Mouse (Mus musculus): ENCODE measurements around the gene Adgre1. TPM values are rescaled to one million over a fixed set of nuclear protein-coding genes. Genes with fewer than 3 reads are reported as not detected.
"Not testable (repeated sequence)": the region's sequence is repeated elsewhere in the genome, so short reads cannot be mapped to it uniquely, and the experiment has no call there.

Gene Adgre1
- polyA plus RNA-seq, 1 experiment from 2014 or later: 3.7 TPM

GRCm38 (mm10) chr17:57334001-57334760 lies 24.3 kb upstream of the Adgre1 start:
- DNase-seq (ENCODE audit: low spot score): no peak
- no peaks in the 10 kb centered on the region for H3K4me1 ChIP-seq (replicated peaks; ENCODE audit: insufficient read depth, low read length)
- no peaks in the 10 kb centered on the region for H3K36me3 ChIP-seq (ENCODE audit: insufficient read depth, low read length)
- no peak for TF ChIP-seq CTCF (IDR thresholded peaks at IDR 0.05; ENCODE audit: low read depth)
- WGBS: 59% methylated on average over 9 of the region's 9 CpGs
- no peak overlapping the region for H3K4me3 ChIP-seq (replicated peaks; ENCODE audit: low read depth, low read length)
- no peak for ATAC-seq (replicated peaks; ENCODE audit: low FRiP score, low read depth)
- no peak overlapping the region for H3K9ac ChIP-seq (ENCODE audit: low read depth, low read length)
- H3K27me3 ChIP-seq (ENCODE audit: insufficient read depth, low read length): no peaks in the 10 kb centered on the region
- no peaks in the 10 kb centered on the region for H3K9me3 ChIP-seq (replicated peaks; ENCODE audit: low read length)
- no peak overlapping the region for H3K27ac ChIP-seq
- H3K4me2 ChIP-seq (ENCODE audit: low read length): no peak overlapping the region

DNA sequence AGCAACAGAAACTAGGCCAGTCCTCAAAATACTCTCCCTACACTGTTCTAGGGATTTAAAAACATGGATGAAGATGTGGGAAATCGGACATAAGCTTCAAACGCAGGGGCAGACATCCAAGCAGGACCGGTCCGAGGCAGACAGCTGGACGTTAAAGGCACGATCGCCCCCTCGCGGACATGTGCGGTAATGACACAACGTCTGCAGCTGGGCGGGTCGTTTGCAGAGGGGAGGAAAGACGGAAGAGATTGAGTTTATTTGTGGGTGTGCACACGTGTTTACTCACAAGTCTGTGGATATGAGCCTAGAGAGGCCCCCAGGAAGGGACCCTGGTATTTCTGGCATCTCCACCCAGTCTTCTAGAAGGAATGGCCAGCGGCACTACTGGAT lies 23.7 kb upstream of the Adgre1 start:
- 8% methylated on average over 16 of the region's 16 CpGs for WGBS
- Histone ChIP-seq H3K36me3 (ENCODE audit: insufficient read depth, low read length) (no peaks in the 10 kb centered on the region), H3K9ac (ENCODE audit: low read depth, low read length) (no peak overlapping the region), H3K4me3 (replicated peaks; ENCODE audit: low read depth, low read length) (no peak overlapping the region), H3K4me1 (replicated peaks; ENCODE audit: insufficient read depth, low read length) (no peaks in the 10 kb centered on the region), H3K27ac (no peak overlapping the region), H3K4me2 (ENCODE audit: low read length) (no peak overlapping the region), H3K27me3 (ENCODE audit: insufficient read depth, low read length) (no peaks in the 10 kb centered on the region), H3K9me3 (replicated peaks; ENCODE audit: low read length) (no peaks in the 10 kb centered on the region)
- ATAC-seq (replicated peaks; ENCODE audit: low FRiP score, low read depth): peak; percentile 37; the same call in 1 of the 2 replicates
- DNase-seq (ENCODE audit: low spot score): peak; percentile 88
- TF ChIP-seq CTCF (IDR thresholded peaks at IDR 0.05; ENCODE audit: low read depth): peak; percentile 93

DNA sequence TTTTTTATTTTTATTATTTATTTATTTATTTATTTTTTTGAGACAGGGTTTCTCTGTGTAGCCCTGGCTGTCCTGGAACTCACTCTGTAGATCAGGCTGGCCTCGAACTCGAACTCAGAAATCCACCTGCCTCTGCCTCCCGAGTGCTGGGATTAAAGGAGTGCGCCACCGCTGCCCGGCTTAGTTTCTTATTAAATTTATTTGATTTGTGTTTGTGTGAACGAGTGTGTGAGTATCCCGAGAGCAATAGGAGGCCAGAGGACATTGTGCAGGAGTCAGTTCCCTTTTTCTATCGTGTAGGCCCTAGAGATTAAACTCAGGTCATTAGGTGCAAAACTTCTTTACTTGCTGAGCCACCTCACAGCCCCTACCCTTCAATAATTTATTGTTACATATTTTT lies 23.3 kb upstream of the Adgre1 start:
- H3K4me1 ChIP-seq (replicated peaks; ENCODE audit: insufficient read depth, low read length); H3K27me3 ChIP-seq (ENCODE audit: insufficient read depth, low read length); H3K4me3 ChIP-seq (replicated peaks; ENCODE audit: low read depth, low read length); DNase-seq (ENCODE audit: low spot score); H3K9ac ChIP-seq (ENCODE audit: low read depth, low read length); H3K27ac ChIP-seq; H3K9me3 ChIP-seq (replicated peaks; ENCODE audit: low read length); H3K36me3 ChIP-seq (ENCODE audit: insufficient read depth, low read length); ATAC-seq (replicated peaks; ENCODE audit: low FRiP score, low read depth); H3K4me2 ChIP-seq (ENCODE audit: low read length): not testable (repeated sequence)
- 73% methylated on average over 9 of the region's 9 CpGs for WGBS

DNA sequence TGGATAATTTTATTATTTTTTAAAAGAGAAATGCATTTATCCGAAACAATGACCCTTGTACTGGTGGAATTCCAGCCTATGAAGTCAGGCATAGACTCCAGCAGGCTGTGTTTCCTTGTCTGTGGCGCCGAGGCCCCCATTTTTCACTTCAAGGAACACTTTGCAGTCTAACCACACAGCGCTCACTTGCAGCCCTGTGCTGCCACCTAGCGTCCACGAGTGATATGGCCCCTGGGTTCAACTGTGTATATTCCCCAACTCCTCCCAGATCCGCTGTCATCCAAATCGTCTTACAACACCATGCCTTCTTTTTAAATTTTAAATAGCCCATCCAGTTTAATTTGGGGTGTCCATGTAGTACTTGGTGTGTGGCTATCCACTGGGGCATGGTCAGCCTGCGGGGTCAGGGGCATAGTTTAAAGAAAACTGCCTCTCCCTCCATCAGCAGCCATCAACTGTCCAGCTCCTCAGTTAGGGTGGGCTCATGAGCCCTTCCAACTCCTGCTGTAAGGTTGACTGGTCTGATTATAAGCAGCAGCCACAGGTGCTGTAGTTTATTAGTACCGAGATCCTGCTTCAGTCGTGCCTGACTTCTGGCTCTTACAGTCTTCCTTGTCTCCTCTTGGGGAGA lies 22.7 kb upstream of the Adgre1 start:
- TF ChIP-seq CTCF (IDR thresholded peaks at IDR 0.05; ENCODE audit: low read depth): peak; percentile 97
- Histone ChIP-seq H3K9ac (ENCODE audit: low read depth, low read length) (no peak overlapping the region), H3K4me3 (replicated peaks; ENCODE audit: low read depth, low read length) (no peak overlapping the region), H3K9me3 (replicated peaks; ENCODE audit: low read length) (no peaks in the 10 kb centered on the region), H3K27ac (no peak overlapping the region), H3K4me1 (replicated peaks; ENCODE audit: insufficient read depth, low read length) (no peaks in the 10 kb centered on the region), H3K36me3 (ENCODE audit: insufficient read depth, low read length) (no peaks in the 10 kb centered on the region), H3K4me2 (ENCODE audit: low read length) (no peak overlapping the region), H3K27me3 (ENCODE audit: insufficient read depth, low read length) (no peaks in the 10 kb centered on the region)
- 9% methylated on average over 11 of the region's 11 CpGs for WGBS
- peak; percentile 70 for ATAC-seq (replicated peaks; ENCODE audit: low FRiP score, low read depth)
- DNase-seq (ENCODE audit: low spot score): peak; percentile 93

GRCm38 (mm10) chr17:57337996-57338395 lies 20.5 kb upstream of the Adgre1 start:
- ATAC-seq (replicated peaks; ENCODE audit: low FRiP score, low read depth) (no peak), DNase-seq (ENCODE audit: low spot score) (no peak)
- TF ChIP-seq CTCF (IDR thresholded peaks at IDR 0.05; ENCODE audit: low read depth): no peak
- no peaks in the 10 kb centered on the region for H3K9me3 ChIP-seq (replicated peaks; ENCODE audit: low read length)
- H3K27ac ChIP-seq: no peak overlapping the region
- no peaks in the 10 kb centered on the region for H3K36me3 ChIP-seq (ENCODE audit: insufficient read depth, low read length)
- no peaks in the 10 kb centered on the region for H3K4me1 ChIP-seq (replicated peaks; ENCODE audit: insufficient read depth, low read length)
- 80% methylated on average over 10 of the region's 10 CpGs for WGBS
- no peak overlapping the region for H3K4me2 ChIP-seq (ENCODE audit: low read length)
- H3K27me3 ChIP-seq (ENCODE audit: insufficient read depth, low read length): no peaks in the 10 kb centered on the region
- H3K9ac ChIP-seq (ENCODE audit: low read depth, low read length): no peak overlapping the region
- H3K4me3 ChIP-seq (replicated peaks; ENCODE audit: low read depth, low read length): no peak overlapping the region

- no peaks in the 10 kb centered on the region for H3K9me3 ChIP-seq (replicated peaks; ENCODE audit: low read length)
- whole genome bisulfite sequencing: 70% methylated on average over 9 of the region's 9 CpGs
- no peak for TF ChIP-seq CTCF (IDR thresholded peaks at IDR 0.05; ENCODE audit: low read depth)
- H3K27me3 ChIP-seq (ENCODE audit: insufficient read depth, low read length): no peaks in the 10 kb centered on the region
- H3K4me3 ChIP-seq (replicated peaks; ENCODE audit: low read depth, low read length): no peak overlapping the region
- no peak for ATAC-seq (replicated peaks; ENCODE audit: low FRiP score, low read depth)
- no peak for DNase-seq (ENCODE audit: low spot score)
- no peak overlapping the region for H3K4me2 ChIP-seq (ENCODE audit: low read length)
- no peaks in the 10 kb centered on the region for H3K4me1 ChIP-seq (replicated peaks; ENCODE audit: insufficient read depth, low read length)
- no peak overlapping the region for H3K9ac ChIP-seq (ENCODE audit: low read depth, low read length)
- no peak overlapping the region for H3K27ac ChIP-seq
- H3K36me3 ChIP-seq (ENCODE audit: insufficient read depth, low read length): no peaks in the 10 kb centered on the region
These were observed 19.2 kb upstream of the Adgre1 start for GRCm38 (mm10) chr17:57339298-57339697.

All from kidney, postnatal 0 days (tissue).